Mouse (Mus musculus) adipocyte (in vitro differentiated cells): ENCODE measurements around the gene Ppp2r5b.

Experiments used
- DNase-seq: peaks from one replicate; pipeline ENCODE4 v3.0.0-alpha.2; 2016; ENCODE audit warnings: low spot score

Ppp2r5b gene

GRCm38 (mm10) chr19:6234337-6235083, 1.2 kb downstream of the Ppp2r5b start:
- no peak for DNase-seq

GRCm38 (mm10) chr19:6233647-6234046, 2.0 kb downstream of the Ppp2r5b start:
- no peak for DNase-seq

GRCm38 (mm10) chr19:6231036-6231435, 4.6 kb downstream of the Ppp2r5b start:
- no peak for DNase-seq

GRCm38 (mm10) chr19:6230411-6230810, 5.3 kb downstream of the Ppp2r5b start:
- no peak for DNase-seq

GRCm38 (mm10) chr19:6227864-6228263, 7.8 kb downstream of the Ppp2r5b start:
- DNase-seq, result no peak

- no peak for DNase-seq
Measured at GRCm38 (mm10) chr19:6226763-6227162, 8.9 kb downstream of the Ppp2r5b start.

GRCm38 (mm10) chr19:6226135-6226534, 9.5 kb downstream of the Ppp2r5b start, which contains the start of gene Gpha2:
Gene Gpha2 (plus strand): TSS chr19:6226380.
- no peak for DNase-seq

- DNase-seq, result no peak
Measured at GRCm38 (mm10) chr19:6218606-6219005, 17.1 kb downstream of the Ppp2r5b start.

GRCm38 (mm10) chr19:6216046-6216705, 19.5 kb downstream of the Ppp2r5b start:
- no peak for DNase-seq

GRCm38 (mm10) chr19:6206716-6207115, 29.0 kb downstream of the Ppp2r5b start:
- DNase-seq, result no peak

GRCm38 (mm10) chr19:6204265-6204664, 31.4 kb downstream of the Ppp2r5b start:
- no peak for DNase-seq

- no peak for DNase-seq
Measured at GRCm38 (mm10) chr19:6184131-6184530, 51.5 kb downstream of the Ppp2r5b start, which contains the start of gene Majin. Gene Majin (plus strand): TSS chr19:6184388.

GRCm38 (mm10) chr19:6182534-6182933, 53.1 kb downstream of the Ppp2r5b start:
- peak; percentile 34 for DNase-seq

- DNase-seq, result no peak
Measured at GRCm38 (mm10) chr19:6181629-6182028, 54.0 kb downstream of the Ppp2r5b start.

GRCm38 (mm10) chr19:6178775-6179174, 56.9 kb downstream of the Ppp2r5b start:
- no peak for DNase-seq
